Mouse (Mus musculus): Measurements from ENCODE around the gene Usp17la.
"Not testable (repeated sequence)": the region's sequence is repeated elsewhere in the genome, so short reads cannot be mapped to it uniquely, and the experiment has no call there.

The Usp17la gene

DNA sequence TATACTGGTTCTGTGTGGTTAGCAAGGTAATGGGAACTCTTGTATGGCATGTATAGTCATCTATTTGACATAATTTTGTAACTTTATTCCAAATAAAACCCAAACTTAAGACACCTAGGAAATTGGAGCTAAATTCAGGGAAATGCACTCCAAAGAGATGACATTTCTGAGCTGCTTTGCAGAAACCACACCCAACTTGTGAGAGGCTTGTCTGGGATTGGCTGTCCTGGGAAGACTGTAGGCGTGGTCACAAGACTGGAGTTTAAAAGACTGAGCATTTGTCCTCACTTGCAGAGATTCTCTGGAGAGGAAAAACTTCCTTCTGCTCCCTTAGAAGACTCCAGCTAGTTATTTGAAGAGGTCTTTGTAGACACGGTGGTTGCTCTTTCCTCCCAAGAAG, at the start of gene Usp17la:
TSS of gene Usp17la (plus strand) at position 301 of the 400 bp plus-strand sequence.
- in situ Hi-C loops (cut with MseI, MboI), result not testable (repeated sequence)

DNA sequence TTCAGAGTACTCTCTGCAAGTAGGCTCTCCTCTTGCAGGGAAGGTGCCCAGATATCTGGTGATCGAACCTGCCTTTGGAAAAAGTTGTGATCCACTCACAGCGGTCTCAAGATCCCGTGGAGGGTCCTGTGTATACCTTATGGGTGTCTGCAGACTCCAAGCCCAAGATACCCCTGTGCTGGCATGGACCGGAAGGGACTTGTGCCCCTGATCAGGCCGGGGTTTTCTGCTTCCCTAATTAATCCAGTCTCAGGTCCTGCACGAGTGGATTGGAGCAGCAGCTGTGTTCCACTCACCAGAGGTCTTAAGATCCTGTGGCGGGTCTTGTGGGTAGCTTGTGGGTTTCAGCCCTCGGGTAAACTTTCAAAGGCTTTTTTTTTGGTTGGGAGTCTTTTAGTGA, 46.5 kb upstream of the Usp17la start:
- in situ Hi-C loops (cut with MseI, MboI), result not testable (repeated sequence)

DNA sequence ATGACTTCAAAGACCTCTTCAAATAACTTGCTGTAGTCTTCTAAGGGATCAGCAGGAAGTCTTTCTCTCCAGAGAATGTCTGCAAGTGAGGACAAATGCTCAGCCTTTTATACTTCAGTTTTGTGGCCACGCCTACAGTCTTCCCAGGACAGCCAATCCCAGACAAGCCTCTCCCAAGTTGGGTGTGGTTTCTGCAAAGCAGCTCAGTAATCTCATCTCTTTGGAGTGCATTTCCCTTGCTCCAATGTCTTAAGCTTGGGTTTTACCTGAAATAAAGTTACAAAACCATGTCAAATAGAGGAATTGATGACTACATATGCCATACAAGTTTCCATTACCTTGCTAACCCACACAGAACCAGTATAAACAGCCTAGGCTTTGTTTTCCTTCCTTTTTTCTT, 14.3 kb upstream of the Usp17la start, which contains the start of gene Usp17lb:
TSS of gene Usp17lb (minus strand) at position 101 of the 400 bp plus-strand sequence.
- in situ Hi-C loops (cut with MseI, MboI), result no loop called here

DNA sequence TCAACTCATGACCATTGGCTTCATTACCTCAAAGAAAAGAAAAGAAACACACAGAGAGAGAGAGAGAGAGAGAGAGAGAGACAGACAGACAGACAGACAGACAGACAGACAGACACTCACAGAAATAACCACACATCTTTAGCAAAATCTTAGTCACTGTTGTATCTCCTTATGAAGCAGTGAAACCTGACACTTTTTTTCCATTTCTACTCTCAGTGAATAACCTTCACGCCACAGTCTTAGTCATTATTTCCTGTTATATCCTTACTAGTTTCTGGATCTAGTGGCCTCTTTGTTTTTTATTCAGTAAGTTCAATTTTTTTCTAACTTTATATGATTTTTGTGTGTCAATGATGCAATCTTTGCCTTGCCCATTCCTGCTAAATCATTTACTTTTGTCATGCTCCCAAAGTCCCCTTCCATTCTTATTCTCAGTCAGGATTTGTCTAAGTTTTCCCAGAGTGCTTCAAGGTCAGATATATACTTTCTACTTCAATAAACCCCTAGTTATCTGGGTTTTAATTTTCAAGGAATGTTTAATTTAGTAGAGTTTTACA, 13.0 kb upstream of the Usp17la start:
- in situ Hi-C loops (cut with MseI, MboI), result no loop called here

DNA sequence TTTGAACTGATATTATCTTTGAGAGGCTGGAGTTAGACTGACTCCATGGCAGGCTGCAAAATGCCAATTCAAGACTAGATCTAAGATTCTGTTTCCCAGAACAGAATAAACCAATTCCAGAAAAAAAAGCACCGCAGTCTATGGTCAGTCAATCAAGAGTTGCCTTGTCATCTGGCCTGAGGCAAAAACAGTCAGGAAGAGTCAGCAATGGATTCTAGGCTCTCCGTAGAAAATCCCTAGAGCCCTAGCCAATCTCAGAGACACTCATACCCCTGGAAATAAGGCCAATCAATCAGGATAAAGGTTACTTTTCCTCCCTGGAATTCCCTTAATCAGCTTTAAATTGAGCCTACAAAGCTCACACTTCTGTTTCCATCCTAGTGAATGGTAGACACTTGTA, 5.3 kb upstream of the Usp17la start:
- in situ Hi-C loops (cut with MseI, MboI), result not testable (repeated sequence)

DNA sequence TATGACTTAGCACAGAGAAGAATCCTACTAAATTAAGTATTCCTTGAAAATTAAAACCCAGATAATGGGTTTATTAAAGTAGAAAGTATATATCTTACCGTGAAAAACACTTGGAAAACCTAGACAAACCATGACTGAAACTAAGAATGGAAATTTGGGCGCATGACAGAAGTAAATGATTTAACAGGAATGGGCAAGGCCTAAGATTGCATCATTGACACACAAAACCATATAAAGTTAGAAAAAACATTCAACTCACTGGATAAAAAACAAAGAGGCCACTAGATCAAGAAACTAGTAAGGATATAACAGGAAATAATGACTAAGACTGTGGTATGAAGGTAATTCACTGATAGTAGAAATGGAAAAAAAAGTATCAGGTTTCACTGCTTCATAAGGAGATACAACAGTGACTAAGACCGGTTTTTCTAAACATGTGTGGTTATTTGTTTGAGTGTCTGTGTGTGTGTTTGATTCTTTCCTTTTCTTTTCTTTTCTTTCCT, 1.5 kb upstream of the Usp17la start:
- in situ Hi-C loops (cut with MseI, MboI), result no loop called here

DNA sequence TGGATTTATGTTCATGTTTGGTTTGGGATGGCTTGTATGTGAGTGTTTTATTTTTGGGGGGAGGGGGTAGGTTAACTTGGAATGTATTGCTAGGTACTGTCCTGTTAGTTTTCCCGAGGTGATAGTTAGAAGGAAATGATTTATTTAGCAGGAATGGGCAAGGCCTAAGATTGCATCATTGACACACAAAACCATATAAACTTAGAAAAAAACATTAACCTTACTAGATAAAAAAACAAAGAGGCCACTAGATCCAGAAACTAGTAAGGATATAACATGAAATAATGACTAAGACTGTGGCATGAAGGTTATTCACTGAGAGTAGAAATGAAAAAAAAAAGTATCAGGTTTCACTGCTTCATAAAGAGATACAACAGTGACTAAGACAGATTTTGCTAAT, 874 bp downstream of the Usp17la start:
- in situ Hi-C loops (cut with MseI, MboI), result no loop called here

DNA sequence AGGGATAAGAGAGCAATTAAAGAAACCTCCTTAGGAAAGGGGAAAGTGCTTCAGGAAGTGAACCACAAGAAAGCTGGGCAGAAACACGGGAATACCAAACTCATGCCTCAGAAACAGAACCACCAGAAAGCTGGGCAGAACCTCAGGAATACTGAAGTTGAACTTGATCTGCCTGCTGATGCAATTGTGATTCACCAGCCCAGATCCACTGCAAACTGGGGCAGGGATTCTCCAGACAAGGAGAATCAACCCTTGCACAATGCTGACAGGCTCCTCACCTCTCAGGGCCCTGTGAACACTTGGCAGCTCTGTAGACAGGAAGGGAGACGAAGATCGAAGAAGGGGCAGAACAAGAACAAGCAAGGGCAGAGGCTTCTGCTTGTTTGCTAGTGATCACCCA, 4.6 kb downstream of the Usp17la start:
- in situ Hi-C loops (cut with MseI, MboI), result no loop called here

DNA sequence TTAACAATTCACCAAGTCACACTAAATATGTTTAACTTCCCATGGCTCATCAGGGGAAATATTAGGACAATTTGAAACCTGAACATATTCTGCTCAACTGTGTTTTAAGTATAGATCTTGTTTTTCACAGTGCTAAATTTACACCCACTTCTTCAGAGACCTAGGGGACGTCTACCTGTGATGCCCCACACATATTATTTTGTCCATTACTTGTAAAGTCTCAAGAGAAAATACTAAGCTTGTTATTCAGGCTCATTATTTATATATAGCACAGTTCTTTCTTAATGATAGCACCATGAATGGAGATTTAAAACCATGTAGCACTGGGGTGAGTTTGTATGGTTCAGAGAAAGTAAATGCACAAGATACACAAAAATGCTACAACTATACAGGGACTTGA, 20.9 kb downstream of the Usp17la start, which contains the start of gene Olfr665:
TSS of gene Olfr665 (plus strand) at position 301 of the 400 bp plus-strand sequence.
- in situ Hi-C loops (cut with MseI, MboI), result no loop called here

DNA sequence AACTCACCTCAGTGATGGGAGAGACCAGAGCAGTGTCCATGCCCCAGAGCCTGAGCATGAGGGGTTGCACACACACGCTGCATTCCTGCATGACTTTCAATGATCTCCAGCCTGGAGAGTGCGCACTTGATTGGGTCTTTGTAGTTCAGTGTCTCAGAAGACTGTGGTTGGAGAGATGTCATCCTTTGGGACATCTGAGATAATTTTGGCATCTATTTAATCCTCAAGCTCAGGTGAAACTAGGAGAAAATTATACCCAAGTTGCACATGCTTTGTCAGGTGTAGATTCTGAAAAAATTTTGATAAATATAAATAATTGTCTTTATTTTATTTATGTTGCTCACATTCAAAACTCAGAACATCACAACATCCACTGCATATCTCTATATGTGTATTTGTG, 39.0 kb downstream of the Usp17la start, which contains the start of gene Olfr666:
TSS of gene Olfr666 (minus strand) at position 101 of the 400 bp plus-strand sequence.
- in situ Hi-C loops (cut with MseI, MboI), result no loop called here
